Mouse (Mus musculus) limb, embryonic 10.5 days (tissue): ENCODE measurements around the gene Serpina12. TPM values are rescaled to one million over a fixed set of nuclear protein-coding genes. Genes with fewer than 3 reads are reported as not detected.

ENCODE experiments used
- DNase-seq: peaks from one replicate; pipeline ENCODE4 v3.0.0-alpha.2; 2017; ENCODE audit warnings: low spot score
- H3K27ac ChIP-seq: fragments of 300-500 bp; sonication (generic); 2 replicates; pipeline ENCODE4 v1.5.1; 2016; ENCODE audit warnings: mild to moderate bottlenecking
- H3K27me3 ChIP-seq: fragments of 300-500 bp; sonication (generic); 2 replicates; pipeline ENCODE4 v1.6.1; 2016; ENCODE audit warnings: low read depth, mild to moderate bottlenecking; ENCODE audit not compliant: poor library complexity, severe bottlenecking
- H3K36me3 ChIP-seq: fragments of 300-500 bp; sonication (generic); 2 replicates; pipeline ENCODE4 v1.6.1; 2016; ENCODE audit warnings: mild to moderate bottlenecking, moderate library complexity
- H3K4me1 ChIP-seq: fragments of 300-500 bp; sonication (generic); 2 replicates; pipeline ENCODE4 v1.6.1; 2016
- H3K4me3 ChIP-seq: fragments of 300-500 bp; sonication (generic); 2 replicates; pipeline ENCODE4 v1.5.1; 2016; ENCODE audit warnings: mild to moderate bottlenecking, moderate library complexity
- H3K9me3 ChIP-seq: fragments of 300-500 bp; sonication (generic); replicated peaks from 2 replicates; pipeline ENCODE4 v1.6.1; 2016; ENCODE audit warnings: mild to moderate bottlenecking
- WGBS: fragments of 180-500 bp; shearing (Covaris S2); methylation state at CpG from one replicate; pipeline ENCODE4 v1.1.7; 2016; 5-methylcytosine and 5-hydroxymethylcytosine counted together
- polyA plus RNA-seq: library from polyadenylated mRNA; unstranded; fragments of >200 nt; fragmentation: Nextera tagmentation; extraction: Ambion mirVana; gene quantifications from 2 replicates; pipeline ENCODE4 v1.2.1, GENCODE M21; 2016

The Serpina12 gene
- polyA plus RNA-seq, 1 experiment from 2014 or later, result not detected

- DNase-seq, result no peak
- no peak overlapping the region for H3K27ac ChIP-seq
- no peaks in the 10 kb centered on the region for H3K27me3 ChIP-seq
- no peak overlapping the region for H3K4me3 ChIP-seq
- H3K9me3 ChIP-seq, result no peaks in the 10 kb centered on the region
- no peaks in the 10 kb centered on the region for H3K4me1 ChIP-seq
- 84% methylated on average over 8 of the region's 8 CpGs for WGBS
- no peaks in the 10 kb centered on the region for H3K36me3 ChIP-seq
Measured at GRCm38 (mm10) chr12:104055755-104056154, 11.5 kb upstream of the Serpina12 start.

- whole genome bisulfite sequencing, result 58% methylated on average over 1 of the region's 1 CpGs
- H3K4me3 ChIP-seq, result no peak overlapping the region
- no peak for DNase-seq
- no peaks in the 10 kb centered on the region for H3K27me3 ChIP-seq
- H3K4me1 ChIP-seq, result no peaks in the 10 kb centered on the region
- H3K27ac ChIP-seq, result no peak overlapping the region
- H3K36me3 ChIP-seq, result no peaks in the 10 kb centered on the region
- no peaks in the 10 kb centered on the region for H3K9me3 ChIP-seq
Measured at GRCm38 (mm10) chr12:104053995-104054394, 9.8 kb upstream of the Serpina12 start.

- H3K36me3 ChIP-seq, result no peaks in the 10 kb centered on the region
- WGBS, result 91% methylated on average over 8 of the region's 8 CpGs
- no peak for DNase-seq
Measured at GRCm38 (mm10) chr12:104045713-104046112, 1.5 kb upstream of the Serpina12 start.

GRCm38 (mm10) chr12:104042753-104043152, 1.5 kb downstream of the Serpina12 start:
- Histone ChIP-seq H3K36me3 (no peaks in the 10 kb centered on the region), H3K27ac (no peak overlapping the region), H3K4me1 (no peaks in the 10 kb centered on the region), H3K9me3 (no peaks in the 10 kb centered on the region), H3K27me3 (no peaks in the 10 kb centered on the region), H3K4me3 (no peak overlapping the region)
- no peak for DNase-seq
- 93% methylated on average over 2 of the region's 2 CpGs for WGBS

More at GRCm38 (mm10) chr12:104045713-104046112, 1.5 kb upstream of the Serpina12 start:
- H3K4me1 ChIP-seq, result no peaks in the 10 kb centered on the region
- H3K9me3 ChIP-seq, result no peaks in the 10 kb centered on the region
- H3K27ac ChIP-seq, result no peak overlapping the region
- H3K4me3 ChIP-seq, result no peak overlapping the region
- H3K27me3 ChIP-seq, result no peaks in the 10 kb centered on the region

GRCm38 (mm10) chr12:104041401-104041800, 2.8 kb downstream of the Serpina12 start:
- no peaks in the 10 kb centered on the region for H3K27me3 ChIP-seq
- H3K36me3 ChIP-seq, result no peaks in the 10 kb centered on the region
- no peaks in the 10 kb centered on the region for H3K4me1 ChIP-seq
- no peak overlapping the region for H3K27ac ChIP-seq
- 72% methylated on average over 6 of the region's 6 CpGs for WGBS
- no peak overlapping the region for H3K4me3 ChIP-seq
- no peak for DNase-seq
- no peaks in the 10 kb centered on the region for H3K9me3 ChIP-seq

GRCm38 (mm10) chr12:104038181-104038580, 6.1 kb downstream of the Serpina12 start:
- no peaks in the 10 kb centered on the region for H3K9me3 ChIP-seq
- no peak overlapping the region for H3K4me3 ChIP-seq
- H3K27ac ChIP-seq, result no peak overlapping the region
- H3K27me3 ChIP-seq, result no peaks in the 10 kb centered on the region
- DNase-seq, result no peak
- H3K36me3 ChIP-seq, result no peaks in the 10 kb centered on the region
- H3K4me1 ChIP-seq, result no peaks in the 10 kb centered on the region
- 95% methylated on average over 7 of the region's 7 CpGs for WGBS

- Histone ChIP-seq H3K36me3 (no peaks in the 10 kb centered on the region), H3K27me3 (no peaks in the 10 kb centered on the region), H3K9me3 (no peaks in the 10 kb centered on the region), H3K4me3 (no peak overlapping the region), H3K27ac (no peak overlapping the region), H3K4me1 (no peaks in the 10 kb centered on the region)
- no peak for DNase-seq
- 100% methylated on average over 1 of the region's 1 CpGs for WGBS
Measured at GRCm38 (mm10) chr12:104033752-104034151, 10.5 kb downstream of the Serpina12 start.

GRCm38 (mm10) chr12:104029986-104030385, 14.3 kb downstream of the Serpina12 start:
- H3K9me3 ChIP-seq, result no peaks in the 10 kb centered on the region
- peak; percentile 39 for DNase-seq
- H3K27me3 ChIP-seq, result no peaks in the 10 kb centered on the region
- no peaks in the 10 kb centered on the region for H3K4me1 ChIP-seq
- H3K27ac ChIP-seq, result no peak overlapping the region
- H3K4me3 ChIP-seq, result no peak overlapping the region
- WGBS, result 49% methylated on average over 8 of the region's 8 CpGs
- no peaks in the 10 kb centered on the region for H3K36me3 ChIP-seq

- WGBS, result 89% methylated on average over 3 of the region's 3 CpGs
Measured at GRCm38 (mm10) chr12:104015280-104015679, 29.0 kb downstream of the Serpina12 start.

GRCm38 (mm10) chr12:104013620-104014019, 30.6 kb downstream of the Serpina12 start, which contains the start of gene Serpina9:
Serpina9 (minus strand) TSS chr12:104013755.
- Histone ChIP-seq H3K27ac (no peak within 1 kb of the TSS), H3K4me3 (no peak within 1 kb of the TSS), H3K4me1 (no peaks in the 10 kb centered on the region), H3K9me3 (no peaks in the 10 kb centered on the region), H3K27me3 (no peaks in the 10 kb centered on the region), H3K36me3 (no peaks in the 10 kb centered on the region)
- no peak for DNase-seq
- 85% methylated on average over 6 of the region's 6 CpGs for WGBS

More at GRCm38 (mm10) chr12:104015280-104015679, 29.0 kb downstream of the Serpina12 start:
- DNase-seq, result no peak
- Histone ChIP-seq H3K9me3 (no peaks in the 10 kb centered on the region), H3K4me1 (no peaks in the 10 kb centered on the region), H3K4me3 (no peak overlapping the region), H3K36me3 (no peaks in the 10 kb centered on the region), H3K27ac (no peak overlapping the region), H3K27me3 (no peaks in the 10 kb centered on the region)

- Histone ChIP-seq H3K27me3 (no peaks in the 10 kb centered on the region), H3K27ac (no peak overlapping the region), H3K4me1 (no peaks in the 10 kb centered on the region), H3K9me3 (no peaks in the 10 kb centered on the region; the same call in 1 of the 2 replicates), H3K36me3 (no peaks in the 10 kb centered on the region), H3K4me3 (no peak overlapping the region)
- WGBS, result 87% methylated on average over 5 of the region's 5 CpGs
- DNase-seq, result no peak
Measured at GRCm38 (mm10) chr12:104004689-104005088, 39.6 kb downstream of the Serpina12 start.

GRCm38 (mm10) chr12:104003238-104003612, 41.0 kb downstream of the Serpina12 start:
- no peaks in the 10 kb centered on the region; the same call in 1 of the 2 replicates for H3K9me3 ChIP-seq
- WGBS, result 83% methylated on average over 4 of the region's 4 CpGs

GRCm38 (mm10) chr12:104002569-104003237, 41.5 kb downstream of the Serpina12 start:
- Histone ChIP-seq H3K4me3 (no peak overlapping the region), H3K27me3 (no peaks in the 10 kb centered on the region), H3K9me3 (no peaks in the 10 kb centered on the region; the same call in 1 of the 2 replicates), H3K4me1 (no peaks in the 10 kb centered on the region), H3K36me3 (no peaks in the 10 kb centered on the region), H3K27ac (no peak overlapping the region)
- WGBS, result 88% methylated on average over 10 of the region's 10 CpGs
- DNase-seq, result no peak

More at GRCm38 (mm10) chr12:104003238-104003612, 41.0 kb downstream of the Serpina12 start:
- Histone ChIP-seq H3K4me3 (no peak overlapping the region), H3K27ac (no peak overlapping the region), H3K4me1 (no peaks in the 10 kb centered on the region), H3K27me3 (no peaks in the 10 kb centered on the region), H3K36me3 (no peaks in the 10 kb centered on the region)
- no peak for DNase-seq
